Mouse (Mus musculus): ENCODE results near the gene Rps15a. TPM values are rescaled to one million over a fixed set of nuclear protein-coding genes. Genes with fewer than 3 reads are reported as not detected.

The Rps15a gene
- total and polyA plus RNA-seq, 3 experiments = 774 to 3,118 (median 2,996) TPM

- dilution Hi-C loops (cut with MboI; ENCODE audit: extremely low pct_ligation_motif_present, extremely low pct_unique_long_range_greater_than_20kb, low sequenced_read_pairs) = no loop called here
- Histone ChIP-seq H3K9me3 (replicated peaks; ENCODE audit: low read length) (no peaks in the 10 kb centered on the region), H3K9ac (ENCODE audit: insufficient read depth, low read depth) (no peak overlapping the region), H3K4me1 (ENCODE audit: control insufficient read depth in 1 of 2, insufficient read depth in 2 of 2) (no peaks in the 10 kb centered on the region), H3K79me2 (replicated peaks; ENCODE audit: control insufficient read depth, extremely low read depth, insufficient read depth, poor library complexity, severe bottlenecking) (no peaks in the 10 kb centered on the region), H3K4me3 (replicated peaks in 1 of 3; ENCODE audit: low read depth in 2 of 3, low read length in 2 of 3, poor library complexity in 1 of 3) (no peak overlapping the region), H3K27ac (ENCODE audit: insufficient read depth, low read depth) (no peak overlapping the region), H3K4me2 (ENCODE audit: insufficient read depth, low read depth, poor library complexity, severe bottlenecking) (no peak overlapping the region), H3K36me3 (replicated peaks in 1 of 2; ENCODE audit: control insufficient read depth in 1 of 2, insufficient read depth in 1 of 2, low read length in 1 of 2) (peaks cover 0 to 2% of the 10 kb centered on the region in 2 experiments), H3K27me3 (replicated peaks) (no peaks in the 10 kb centered on the region)
- TF ChIP-seq BHLHE40 (IDR thresholded peaks at IDR 0.05; ENCODE audit: low read depth, low read length) (no peak), ZNF384 (IDR thresholded peaks at IDR 0.05; ENCODE audit: low read depth, low read length) (no peak), MYC (IDR thresholded peaks at IDR 0.05; ENCODE audit: low read depth, low read length) (no peak), ZMIZ1 (IDR thresholded peaks at IDR 0.05; ENCODE audit: low read depth, low read length) (no peak), EP300 (IDR thresholded peaks at IDR 0.05; ENCODE audit: low read length) (no peak), TCF12 (IDR thresholded peaks at IDR 0.05; ENCODE audit: low read depth, low read length) (no peak), PAX5 (IDR thresholded peaks at IDR 0.05; ENCODE audit: low read length) (no peak), TBP (conservative IDR thresholded peaks at IDR 0.05; ENCODE audit: low read depth, low read length) (no peak), JUND (conservative IDR thresholded peaks at IDR 0.05; ENCODE audit: low read depth, low read length) (no peak), UBTF (IDR thresholded peaks at IDR 0.05; ENCODE audit: low read depth, low read length) (no peak), ETS1 (conservative IDR thresholded peaks at IDR 0.05; ENCODE audit: low read depth, low read length) (no peak), ELF1 (IDR thresholded peaks at IDR 0.05; ENCODE audit: low read depth, low read length) (no peak)
- in situ Hi-C loops (cut with MboI; ENCODE audit: low pct_ligation_motif_present, low pct_unique_long_range_greater_than_20kb, low sequenced_read_pairs) = no loop called here
- no peak for DNase-seq (ENCODE audit: extremely low read depth)
Measured at GRCm38 (mm10) chr7:118097615-118098014, 18.4 kb downstream of the Rps15a start.

GRCm38 (mm10) chr7:118079987-118080386 is 36.0 kb downstream of the Rps15a start:
- Histone ChIP-seq H3K4me1 (ENCODE audit: control insufficient read depth in 1 of 2, insufficient read depth in 2 of 2) (peaks cover 0 to 10% of the 10 kb centered on the region in 2 experiments; a peak in 2 of 4 replicates), H3K36me3 (replicated peaks in 1 of 2; ENCODE audit: control insufficient read depth in 1 of 2, insufficient read depth in 1 of 2, low read length in 1 of 2) (no peaks in the 10 kb centered on the region), H3K27me3 (replicated peaks) (no peaks in the 10 kb centered on the region), H3K4me3 (replicated peaks in 1 of 3; ENCODE audit: low read depth in 2 of 3, low read length in 2 of 3, poor library complexity in 1 of 3) (no peak overlapping the region), H3K9me3 (replicated peaks; ENCODE audit: low read length) (peaks cover 2% of the 10 kb centered on the region), H3K9ac (ENCODE audit: insufficient read depth, low read depth) (no peak overlapping the region), H3K4me2 (ENCODE audit: insufficient read depth, low read depth, poor library complexity, severe bottlenecking) (no peak overlapping the region), H3K79me2 (replicated peaks; ENCODE audit: control insufficient read depth, extremely low read depth, insufficient read depth, poor library complexity, severe bottlenecking) (no peaks in the 10 kb centered on the region), H3K27ac (ENCODE audit: insufficient read depth, low read depth) (no peak overlapping the region)
- dilution Hi-C loops (cut with MboI; ENCODE audit: extremely low pct_ligation_motif_present, extremely low pct_unique_long_range_greater_than_20kb, low sequenced_read_pairs) = no loop called here
- DNase-seq (ENCODE audit: extremely low read depth) = no peak
- TF ChIP-seq IRF4 (IDR thresholded peaks at IDR 0.05; ENCODE audit: low read depth, low read length) (no peak), USF1 (IDR thresholded peaks at IDR 0.05; ENCODE audit: low read depth, low read length) (no peak), JUND (conservative IDR thresholded peaks at IDR 0.05; ENCODE audit: low read depth, low read length) (no peak), NELFE (IDR thresholded peaks at IDR 0.05; ENCODE audit: low read depth, low read length) (no peak), ZKSCAN1 (IDR thresholded peaks at IDR 0.05; ENCODE audit: borderline replicate concordance, low read depth, low read length) (no peak), USF2 (conservative IDR thresholded peaks at IDR 0.05; ENCODE audit: low read depth, low read length) (no peak), KAT2A (IDR thresholded peaks at IDR 0.05; ENCODE audit: insufficient replicate concordance, low read length) (no peak), GABPA (IDR thresholded peaks at IDR 0.05; ENCODE audit: insufficient replicate concordance, low read depth, low read length) (no peak), POLR2AphosphoS2 (IDR thresholded peaks at IDR 0.05; ENCODE audit: low read depth, low read length) (no peak), ETS1 (conservative IDR thresholded peaks at IDR 0.05; ENCODE audit: low read depth, low read length) (no peak), CHD1 (IDR thresholded peaks at IDR 0.05; ENCODE audit: low read depth, low read length) (no peak), JUN (IDR thresholded peaks at IDR 0.05; ENCODE audit: insufficient read depth, low read depth, low read length) (no peak), ELF1 (IDR thresholded peaks at IDR 0.05; ENCODE audit: low read depth, low read length) (no peak), MAX (IDR thresholded peaks at IDR 0.05; ENCODE audit: low read length) (no peak), SIN3A (IDR thresholded peaks at IDR 0.05; ENCODE audit: low read length) (no peak), TBP (conservative IDR thresholded peaks at IDR 0.05; ENCODE audit: low read depth, low read length) (no peak)
- in situ Hi-C loops (cut with MboI; ENCODE audit: low pct_ligation_motif_present, low pct_unique_long_range_greater_than_20kb, low sequenced_read_pairs) = no loop called here
